Mouse (Mus musculus) embryonic facial prominence, embryonic 13.5 days (tissue): Measurements from ENCODE around the gene Prpf4. TPM values are rescaled to one million over a fixed set of nuclear protein-coding genes. Genes with fewer than 3 reads are reported as not detected.

ENCODE experiments used
- ATAC-seq: fragments of 200-750 bp; cut with Nextera tagmentation; 2 replicates; pipeline ENCODE4 v1.8.0; 2017; ENCODE audit warnings: low read depth; ENCODE audit not compliant: insufficient number of reproducible peaks, insufficient read depth, low FRiP score, low TSS enrichment
- H3K27ac ChIP-seq: fragments of 300-500 bp; sonication (generic); 2 replicates; pipeline ENCODE4 v1.5.1; 2015; ENCODE audit warnings: moderate library complexity, mild to moderate bottlenecking, inconsistent platforms
- H3K27me3 ChIP-seq: fragments of 300-500 bp; sonication (generic); 2 replicates; pipeline ENCODE4 v1.6.1; 2015; ENCODE audit warnings: mild to moderate bottlenecking, inconsistent platforms
- H3K36me3 ChIP-seq: fragments of 300-500 bp; sonication (generic); 2 replicates; pipeline ENCODE4 v1.6.1; 2015; ENCODE audit warnings: mild to moderate bottlenecking, inconsistent platforms
- H3K4me1 ChIP-seq: fragments of 300-500 bp; sonication (generic); 2 replicates; pipeline ENCODE4 v1.6.1; 2015; ENCODE audit warnings: inconsistent platforms
- H3K4me2 ChIP-seq: fragments of 300-500 bp; sonication (generic); 2 replicates; pipeline ENCODE4 v1.6.1; 2015; ENCODE audit warnings: moderate library complexity, mild to moderate bottlenecking, inconsistent platforms
- H3K4me3 ChIP-seq: fragments of 300-500 bp; sonication (generic); 2 replicates; pipeline ENCODE4 v1.5.1; 2015; ENCODE audit warnings: mild to moderate bottlenecking, inconsistent platforms
- H3K9ac ChIP-seq: fragments of 300-500 bp; sonication (generic); 2 replicates; pipeline ENCODE4 v1.6.1; 2015; ENCODE audit warnings: mild to moderate bottlenecking, inconsistent platforms
- H3K9me3 ChIP-seq: fragments of 300-500 bp; sonication (generic); 2 replicates; pipeline ENCODE4 v1.6.1; 2016; ENCODE audit warnings: inconsistent platforms
- whole genome bisulfite sequencing: fragments of 180-500 bp; shearing (Covaris S2); methylation state at CpG from one replicate; pipeline ENCODE4 v1.1.7; 2015; ENCODE audit warnings: mixed read lengths; 5-methylcytosine and 5-hydroxymethylcytosine counted together
- polyA plus RNA-seq: library from polyadenylated mRNA; unstranded; fragments of >200 nt; fragmentation: Nextera tagmentation; extraction: Ambion mirVana; gene quantifications from 2 replicates; pipeline ENCODE4 v1.2.1, GENCODE M21; 2015

Gene Prpf4
- polyA plus RNA-seq, 1 experiment from 2014 or later = 25.5 TPM

- 44% methylated on average over 1 of the region's 1 CpGs for WGBS
- no peak overlapping the region for H3K4me2 ChIP-seq
- no peaks in the 10 kb centered on the region for H3K36me3 ChIP-seq
- H3K9me3 ChIP-seq = no peaks in the 10 kb centered on the region
- no peak overlapping the region for H3K27ac ChIP-seq
- no peak for ATAC-seq
- no peak overlapping the region for H3K9ac ChIP-seq
- no peaks in the 10 kb centered on the region for H3K27me3 ChIP-seq
- no peak overlapping the region for H3K4me3 ChIP-seq
- no peaks in the 10 kb centered on the region; the same call in 1 of the 2 replicates for H3K4me1 ChIP-seq
Measured at GRCm38 (mm10) chr4:62372410-62372809, 36.2 kb upstream of the Prpf4 start.

- Histone ChIP-seq H3K4me3 (no peak overlapping the region), H3K27me3 (no peaks in the 10 kb centered on the region), H3K27ac (no peak overlapping the region), H3K36me3 (no peaks in the 10 kb centered on the region), H3K9ac (no peak overlapping the region), H3K9me3 (no peaks in the 10 kb centered on the region), H3K4me2 (no peak overlapping the region), H3K4me1 (no peaks in the 10 kb centered on the region; the same call in 1 of the 2 replicates)
- ATAC-seq = no peak
- 73% methylated on average over 9 of the region's 9 CpGs for WGBS
Measured at GRCm38 (mm10) chr4:62372818-62373520, 35.6 kb upstream of the Prpf4 start.

- 78% methylated on average over 7 of the region's 7 CpGs for WGBS
- Histone ChIP-seq H3K9ac (no peak overlapping the region), H3K9me3 (no peaks in the 10 kb centered on the region), H3K4me1 (no peaks in the 10 kb centered on the region; the same call in 1 of the 2 replicates), H3K4me3 (no peak overlapping the region), H3K36me3 (no peaks in the 10 kb centered on the region), H3K27me3 (no peaks in the 10 kb centered on the region), H3K27ac (no peak overlapping the region), H3K4me2 (no peak overlapping the region)
- no peak for ATAC-seq
Measured at GRCm38 (mm10) chr4:62373668-62374067, 34.9 kb upstream of the Prpf4 start.

GRCm38 (mm10) chr4:62374342-62374741 lies 34.3 kb upstream of the Prpf4 start:
- Histone ChIP-seq H3K9ac (no peak overlapping the region), H3K27me3 (no peaks in the 10 kb centered on the region), H3K9me3 (no peaks in the 10 kb centered on the region), H3K27ac (no peak overlapping the region), H3K4me1 (no peaks in the 10 kb centered on the region; the same call in 1 of the 2 replicates), H3K4me2 (no peak overlapping the region), H3K4me3 (no peak overlapping the region), H3K36me3 (no peaks in the 10 kb centered on the region)
- ATAC-seq = no peak
- WGBS = 80% methylated on average over 4 of the region's 4 CpGs

- Histone ChIP-seq H3K36me3 (no peaks in the 10 kb centered on the region), H3K4me3 (no peak overlapping the region), H3K27ac (no peak overlapping the region), H3K9ac (no peak overlapping the region), H3K27me3 (no peaks in the 10 kb centered on the region), H3K4me1 (no peaks in the 10 kb centered on the region; the same call in 1 of the 2 replicates), H3K4me2 (no peak overlapping the region), H3K9me3 (no peaks in the 10 kb centered on the region)
- WGBS = 79% methylated on average over 2 of the region's 2 CpGs
- ATAC-seq = no peak
Measured at GRCm38 (mm10) chr4:62376123-62376522, 32.5 kb upstream of the Prpf4 start.

- 87% methylated on average over 9 of the region's 9 CpGs for WGBS
- Histone ChIP-seq H3K4me1 (no peaks in the 10 kb centered on the region), H3K27ac (no peak overlapping the region), H3K9ac (no peak overlapping the region), H3K4me2 (no peak overlapping the region), H3K9me3 (no peaks in the 10 kb centered on the region), H3K36me3 (peaks cover 5% of the 10 kb centered on the region; the same call in 1 of the 2 replicates), H3K27me3 (no peaks in the 10 kb centered on the region), H3K4me3 (no peak overlapping the region)
- ATAC-seq = no peak
Measured at GRCm38 (mm10) chr4:62379724-62380381, 28.7 kb upstream of the Prpf4 start.

GRCm38 (mm10) chr4:62383207-62383606 lies 25.4 kb upstream of the Prpf4 start:
- H3K9ac ChIP-seq = no peak overlapping the region
- 94% methylated on average over 6 of the region's 6 CpGs for WGBS
- no peak overlapping the region for H3K4me3 ChIP-seq
- H3K4me2 ChIP-seq = no peak overlapping the region
- H3K36me3 ChIP-seq = peaks cover 19% of the 10 kb centered on the region
- no peaks in the 10 kb centered on the region for H3K27me3 ChIP-seq
- H3K27ac ChIP-seq = no peak overlapping the region
- no peaks in the 10 kb centered on the region for H3K4me1 ChIP-seq
- no peaks in the 10 kb centered on the region for H3K9me3 ChIP-seq
- ATAC-seq = no peak

- 78% methylated on average over 7 of the region's 7 CpGs for WGBS
- Histone ChIP-seq H3K4me3 (no peak overlapping the region), H3K27ac (no peak overlapping the region), H3K9me3 (no peaks in the 10 kb centered on the region), H3K9ac (no peak overlapping the region), H3K36me3 (peaks cover 24% of the 10 kb centered on the region), H3K4me1 (no peaks in the 10 kb centered on the region), H3K4me2 (no peak overlapping the region), H3K27me3 (no peaks in the 10 kb centered on the region)
- no peak for ATAC-seq
Measured at GRCm38 (mm10) chr4:62383752-62384151, 24.8 kb upstream of the Prpf4 start.

GRCm38 (mm10) chr4:62384159-62384558 lies 24.4 kb upstream of the Prpf4 start:
- no peaks in the 10 kb centered on the region for H3K4me1 ChIP-seq
- H3K36me3 ChIP-seq = peaks cover 28% of the 10 kb centered on the region
- no peaks in the 10 kb centered on the region for H3K27me3 ChIP-seq
- ATAC-seq = no peak
- no peak overlapping the region for H3K27ac ChIP-seq
- 93% methylated on average over 1 of the region's 1 CpGs for WGBS
- H3K4me3 ChIP-seq = no peak overlapping the region
- H3K4me2 ChIP-seq = no peak overlapping the region
- no peak overlapping the region for H3K9ac ChIP-seq
- H3K9me3 ChIP-seq = no peaks in the 10 kb centered on the region

- no peaks in the 10 kb centered on the region for H3K4me1 ChIP-seq
- H3K9me3 ChIP-seq = no peaks in the 10 kb centered on the region
- no peak overlapping the region for H3K4me2 ChIP-seq
- WGBS = 91% methylated on average over 7 of the region's 7 CpGs
- ATAC-seq = no peak
- H3K36me3 ChIP-seq = peaks cover 40% of the 10 kb centered on the region
- H3K4me3 ChIP-seq = no peak overlapping the region
- H3K27me3 ChIP-seq = no peaks in the 10 kb centered on the region
- H3K9ac ChIP-seq = no peak overlapping the region
- no peak overlapping the region for H3K27ac ChIP-seq
Measured at GRCm38 (mm10) chr4:62385439-62385838, 23.2 kb upstream of the Prpf4 start.

GRCm38 (mm10) chr4:62389592-62390512 lies 18.7 kb upstream of the Prpf4 start:
- whole genome bisulfite sequencing = 84% methylated on average over 5 of the region's 5 CpGs
- ATAC-seq = no peak
- Histone ChIP-seq H3K4me1 (no peaks in the 10 kb centered on the region), H3K27me3 (no peaks in the 10 kb centered on the region), H3K27ac (no peak overlapping the region), H3K9me3 (no peaks in the 10 kb centered on the region), H3K4me3 (no peak overlapping the region), H3K9ac (no peak overlapping the region), H3K4me2 (no peak overlapping the region), H3K36me3 (peaks cover 67% of the 10 kb centered on the region)
